Mouse (Mus musculus) adrenal gland, adult 18-20 months (tissue): ENCODE measurements around the gene Ginm1. TPM values are rescaled to one million over a fixed set of nuclear protein-coding genes. Genes with fewer than 3 reads are reported as not detected.
"Not testable (repeated sequence)": the region's sequence is repeated elsewhere in the genome, so short reads cannot be mapped to it uniquely, and the experiment has no call there.

Source experiments
- DNase-seq, 2 experiments: peaks; one replicate each; pipeline ENCODE4 v3.0.0; 2021 to 2022; ENCODE audit warnings: low spot score in 2 of 2
- total RNA-seq, 2 experiments: library from RNA; stranded (reverse); gene quantifications; 1 replicate in 1 of 2; 2 replicates in 1 of 2; pipeline ENCODE4 v1.2.3; 2021

Ginm1 gene
- total RNA-seq, 2 experiments from 2014 or later = 173 to 253 TPM

DNA sequence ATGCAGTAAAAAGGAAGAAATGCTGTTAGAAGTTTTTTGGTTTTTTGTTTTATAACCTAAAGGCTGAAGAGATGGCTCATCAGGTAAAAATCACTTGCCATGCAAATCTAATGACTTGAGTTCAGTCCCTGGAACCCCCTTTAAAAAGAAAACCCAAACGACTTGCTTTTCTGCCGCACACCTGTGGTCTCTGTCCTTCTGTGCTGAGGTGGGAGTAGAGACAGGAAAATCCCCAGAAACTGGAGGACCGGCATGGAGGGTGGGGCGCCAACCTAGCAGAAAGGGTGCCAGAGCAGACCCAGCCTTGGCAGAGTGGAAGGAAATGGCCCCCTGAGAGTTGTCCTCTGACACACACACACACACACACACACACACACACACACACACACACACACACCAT is 26.1 kb upstream of the Ginm1 start:
- no peak for DNase-seq

DNA sequence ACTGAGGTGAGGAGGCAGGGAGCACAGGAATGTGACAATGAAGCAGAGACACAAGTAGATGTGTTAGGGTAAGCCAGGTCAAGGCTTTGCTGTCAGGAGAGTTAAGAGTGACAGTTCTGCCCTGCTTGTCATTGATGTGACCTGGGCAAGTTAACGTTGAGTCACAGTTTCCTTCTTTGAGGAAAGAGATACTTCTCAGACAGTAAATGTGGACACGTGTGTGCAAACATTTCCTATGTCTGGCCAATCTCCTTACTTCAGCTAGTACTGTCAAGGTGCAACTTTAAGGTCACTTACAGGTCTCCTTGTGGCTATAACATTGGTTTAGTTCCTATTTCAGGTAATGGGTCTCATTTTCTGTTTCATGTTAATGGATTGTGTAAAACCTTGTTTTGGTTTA is 23.9 kb upstream of the Ginm1 start:
- DNase-seq = no peak

DNA sequence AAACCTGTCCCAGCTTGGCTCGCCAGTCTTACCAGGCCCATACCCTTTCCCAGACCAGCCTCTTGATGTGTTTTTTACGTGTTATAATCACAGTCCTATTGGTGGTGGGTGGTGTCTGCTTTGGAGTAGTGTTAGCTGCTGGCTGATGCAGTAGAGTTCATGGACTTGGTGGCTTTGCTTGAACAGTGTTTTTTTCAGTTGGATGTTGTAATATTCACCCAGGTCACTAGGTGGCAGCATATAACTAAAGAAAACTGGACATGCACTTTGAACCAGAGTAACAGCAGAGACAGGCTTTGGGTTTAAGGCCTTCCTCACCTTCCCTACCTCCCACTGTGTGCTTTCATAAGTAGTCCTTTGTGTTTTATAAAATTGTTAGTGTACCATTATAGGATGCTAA is 17.3 kb upstream of the Ginm1 start:
- DNase-seq = peak in 1 of 2 experiments; percentile 36

DNA sequence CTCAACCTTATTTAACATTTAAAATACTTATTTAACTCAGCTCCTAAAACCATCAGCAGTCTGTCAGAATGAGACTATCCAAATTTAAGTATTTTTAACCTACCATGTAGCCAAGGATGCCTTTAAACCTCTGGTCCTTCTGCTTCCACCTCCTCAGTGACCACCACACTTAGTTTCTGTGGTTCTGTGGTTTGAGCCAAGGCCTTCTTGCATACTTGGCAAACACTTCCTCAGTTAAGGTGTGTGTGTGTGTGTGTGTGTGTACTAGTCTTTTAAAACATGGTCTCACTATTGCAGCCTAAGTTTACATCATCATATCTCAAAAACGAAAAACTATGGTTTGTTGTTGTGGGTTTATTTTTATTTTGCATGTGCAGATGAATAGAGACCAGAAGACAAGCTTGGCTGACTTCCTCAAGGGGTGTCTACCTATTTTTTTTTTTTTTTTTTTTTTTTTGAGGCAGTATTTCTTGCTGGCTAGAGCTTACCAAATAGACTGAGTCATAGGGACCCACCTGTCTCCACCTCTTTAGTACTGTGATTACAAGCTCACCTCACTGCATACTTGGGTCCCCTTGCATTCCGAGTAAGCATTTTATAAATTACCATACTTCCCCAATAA is 10.0 kb upstream of the Ginm1 start:
- DNase-seq = no peak

DNA sequence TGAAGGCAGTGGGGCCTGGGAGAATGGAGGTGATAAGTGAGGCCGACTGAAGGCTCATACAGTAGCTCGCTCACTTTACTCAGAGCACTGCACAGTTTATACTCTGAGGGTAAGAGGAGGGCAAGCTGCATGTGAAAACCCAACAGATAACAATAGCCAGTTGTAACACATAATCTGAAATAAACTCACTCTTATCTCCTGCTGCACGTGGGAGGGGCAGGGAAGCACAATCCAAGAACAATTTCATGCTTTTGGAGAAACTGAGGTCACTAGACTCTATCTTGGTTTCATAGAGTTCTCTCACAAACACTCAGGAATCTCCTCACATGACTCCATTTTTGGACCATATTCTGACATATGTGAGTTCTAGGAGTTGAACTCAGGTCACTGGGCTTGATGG is 8.6 kb upstream of the Ginm1 start:
- DNase-seq = no peak

DNA sequence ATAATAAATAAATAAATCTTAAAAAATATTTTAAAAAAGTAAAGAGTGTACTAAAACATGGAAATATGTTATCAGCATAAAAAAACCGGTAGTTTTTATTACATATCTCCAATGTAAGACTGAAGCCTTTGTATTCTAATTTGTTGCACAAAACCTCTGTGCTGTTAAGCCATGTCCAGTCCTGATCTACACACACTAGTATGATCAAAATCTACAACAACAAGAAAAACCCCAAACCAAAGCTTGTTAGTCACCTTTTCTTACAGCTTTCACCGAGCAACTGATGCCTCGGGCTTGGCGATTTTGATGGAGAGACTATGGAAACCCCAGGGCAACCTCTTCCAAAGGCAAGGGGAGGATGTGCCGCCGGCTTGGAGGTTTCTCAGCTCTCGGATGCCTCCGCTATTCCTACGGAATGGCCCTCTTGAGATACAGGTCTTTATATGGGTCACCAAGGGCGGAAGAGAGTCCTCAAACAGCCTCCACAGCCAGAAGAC is 322 bp downstream of the Ginm1 start:
- no peak for DNase-seq

- DNase-seq = no peak
Observed at GRCm38 (mm10) chr10:7787319-7787718, 5.3 kb downstream of the Ginm1 start.

GRCm38 (mm10) chr10:7781214-7781613 is 11.4 kb downstream of the Ginm1 start:
- DNase-seq = no peak

DNA sequence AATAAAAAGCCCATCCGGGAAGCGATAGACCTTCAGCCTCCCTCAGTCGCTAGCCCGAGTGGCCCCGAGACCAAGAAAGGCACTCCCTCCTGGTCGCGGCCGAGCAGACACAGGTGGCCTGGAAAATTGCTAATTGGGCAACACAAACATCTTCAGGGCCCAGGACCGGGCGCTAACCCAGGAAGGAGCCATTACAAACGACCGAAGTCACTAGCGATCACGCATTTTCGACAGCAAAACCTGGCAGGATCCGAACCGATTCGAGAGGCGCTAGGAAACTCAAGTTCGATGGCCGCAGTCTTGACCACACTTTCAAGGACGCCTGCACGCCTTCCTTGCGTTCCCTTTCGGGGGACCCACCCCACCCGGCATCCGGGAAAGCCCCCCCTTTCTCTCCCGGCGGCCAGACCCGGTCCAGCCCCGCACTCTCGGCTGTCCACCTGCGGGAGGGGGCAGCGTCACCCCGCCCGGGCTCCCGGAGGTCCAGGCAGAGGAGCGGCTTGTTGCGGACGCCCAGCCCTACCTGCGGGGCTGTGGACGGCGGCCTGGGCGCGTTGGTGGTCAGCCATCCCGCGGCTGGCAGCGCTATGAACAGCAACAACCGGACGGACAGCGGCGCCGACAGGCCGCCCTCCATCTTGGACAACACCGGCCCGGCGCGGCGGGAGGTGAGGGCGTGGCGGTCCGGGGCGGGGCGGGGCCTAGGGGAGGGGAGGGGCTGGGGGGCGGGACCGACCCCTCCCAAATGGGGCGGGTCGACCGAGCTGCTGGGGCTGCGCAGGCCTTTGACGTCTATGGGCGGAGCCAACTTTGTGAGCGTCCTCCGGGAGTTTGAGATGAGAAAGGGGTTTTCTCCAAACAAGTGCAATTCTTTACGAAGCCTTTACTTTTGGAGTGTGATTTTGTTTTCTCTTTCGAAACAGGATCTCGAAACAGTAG is 12.1 kb downstream of the Ginm1 start:
- DNase-seq = peak; percentile 86 to 89

DNA sequence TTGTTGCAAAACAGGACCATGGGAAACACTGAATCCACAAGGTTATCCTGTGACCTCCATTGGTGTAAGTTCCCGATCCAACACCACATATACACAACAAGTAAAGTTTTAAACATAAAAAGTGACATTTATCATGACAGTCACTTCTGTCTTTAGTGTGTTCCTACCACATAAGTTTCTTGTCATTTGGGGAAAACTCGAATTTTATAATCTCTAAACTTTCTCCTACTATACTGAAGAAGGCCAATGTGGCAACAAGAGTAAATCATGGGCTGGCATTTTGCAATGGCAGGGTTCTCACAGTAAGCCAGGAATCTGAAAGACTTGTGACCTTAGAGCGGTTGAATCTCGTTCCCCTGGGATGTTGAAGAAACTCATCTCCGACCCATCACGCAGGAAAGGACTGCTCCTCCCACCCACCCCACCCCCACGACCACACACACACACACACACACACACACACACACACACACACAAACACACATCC is 12.8 kb downstream of the Ginm1 start:
- DNase-seq = peak in 1 of 2 experiments; percentile 30

- DNase-seq = peak; percentile 26 to 31
Observed at GRCm38 (mm10) chr10:7778361-7778760, 14.3 kb downstream of the Ginm1 start.

DNA sequence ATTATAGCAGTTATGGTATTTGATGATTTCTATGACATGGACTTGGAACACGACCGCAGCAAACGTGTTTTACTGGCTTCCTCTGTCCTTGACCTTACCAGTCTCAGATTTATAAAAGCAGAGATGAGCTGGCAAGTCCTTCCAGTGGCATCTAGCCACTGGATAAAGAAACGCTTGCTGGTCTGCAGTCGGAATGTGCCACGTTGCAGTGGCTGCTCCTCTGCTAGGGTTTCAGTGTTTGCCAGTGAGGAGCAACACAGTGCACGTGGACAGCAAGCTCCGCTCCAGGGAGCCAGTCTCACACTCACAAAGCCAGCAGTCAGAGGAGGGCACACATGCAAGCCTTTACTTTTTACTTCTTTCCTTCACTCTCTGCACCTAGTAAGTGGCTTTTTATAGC is 17.2 kb downstream of the Ginm1 start:
- peak; percentile 33 to 36 for DNase-seq

DNA sequence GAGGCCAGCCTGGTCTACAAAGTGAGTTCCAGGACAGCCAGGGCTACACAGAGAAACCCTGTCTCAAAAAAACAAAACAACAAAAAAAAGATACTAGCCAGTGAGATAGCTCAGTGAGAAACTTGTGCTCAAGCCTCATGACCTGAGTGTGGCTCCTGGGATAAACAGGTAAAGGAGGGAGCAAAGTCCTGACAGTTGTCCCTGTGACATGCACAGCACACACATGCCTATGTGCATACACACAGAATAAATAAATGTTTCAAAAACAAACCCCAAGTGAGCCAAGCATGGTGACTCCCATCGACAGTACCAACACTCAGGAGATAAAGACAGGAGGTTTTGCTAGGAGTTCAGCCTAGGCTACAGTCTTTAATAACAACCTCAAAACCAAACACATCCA is 19.9 kb downstream of the Ginm1 start:
- no peak for DNase-seq

GRCm38 (mm10) chr10:7772346-7772745 is 20.3 kb downstream of the Ginm1 start:
- no peak for DNase-seq

GRCm38 (mm10) chr10:7757544-7757943 is 35.1 kb downstream of the Ginm1 start:
- DNase-seq = no peak

DNA sequence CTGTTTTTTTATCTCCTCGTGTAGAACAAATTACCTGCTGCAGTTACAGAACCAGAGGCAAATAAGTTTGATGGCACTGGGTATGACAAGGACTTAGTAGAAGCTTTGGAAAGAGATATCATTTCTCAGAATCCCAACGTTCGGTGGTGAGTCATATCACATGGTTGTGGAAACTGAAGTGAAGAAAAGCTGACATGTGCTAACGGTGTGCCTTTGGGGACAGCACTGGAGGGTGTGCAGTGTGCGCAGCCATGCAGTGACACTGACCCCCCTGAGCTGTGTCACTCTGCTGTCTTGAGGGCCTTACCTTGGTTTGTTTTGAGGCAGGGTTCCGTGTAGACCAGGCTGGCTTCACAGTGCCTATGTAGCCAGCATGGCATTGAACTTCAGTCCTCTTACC is 43.9 kb downstream of the Ginm1 start:
- no peak for DNase-seq

GRCm38 (mm10) chr10:7745528-7745927 is 47.1 kb downstream of the Ginm1 start:
- DNase-seq = not testable (repeated sequence)

- DNase-seq = no peak
Observed at GRCm38 (mm10) chr10:7737914-7738313, 54.7 kb downstream of the Ginm1 start.

DNA sequence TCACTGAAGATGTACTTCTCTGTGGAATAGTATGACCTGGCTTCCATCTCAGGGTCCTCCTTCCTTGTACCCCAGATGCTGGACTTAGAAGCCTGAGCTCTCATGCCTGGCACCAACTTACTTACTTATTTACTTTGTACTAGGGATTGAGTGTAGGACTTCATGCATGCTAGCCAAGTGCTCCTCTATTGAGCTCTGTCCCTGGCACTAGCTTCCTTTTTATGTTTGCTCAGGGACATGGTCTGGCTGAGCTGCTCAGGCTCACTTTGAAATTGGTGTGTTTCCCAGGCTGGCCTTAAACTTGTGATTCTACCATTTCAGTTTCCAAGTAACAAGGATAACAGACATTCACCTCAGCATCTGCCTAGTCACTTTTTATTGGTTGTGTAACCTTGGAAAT is 55.5 kb downstream of the Ginm1 start:
- no peak for DNase-seq

- no peak for DNase-seq
Observed at GRCm38 (mm10) chr10:7731582-7731981, 61.0 kb downstream of the Ginm1 start.

DNA sequence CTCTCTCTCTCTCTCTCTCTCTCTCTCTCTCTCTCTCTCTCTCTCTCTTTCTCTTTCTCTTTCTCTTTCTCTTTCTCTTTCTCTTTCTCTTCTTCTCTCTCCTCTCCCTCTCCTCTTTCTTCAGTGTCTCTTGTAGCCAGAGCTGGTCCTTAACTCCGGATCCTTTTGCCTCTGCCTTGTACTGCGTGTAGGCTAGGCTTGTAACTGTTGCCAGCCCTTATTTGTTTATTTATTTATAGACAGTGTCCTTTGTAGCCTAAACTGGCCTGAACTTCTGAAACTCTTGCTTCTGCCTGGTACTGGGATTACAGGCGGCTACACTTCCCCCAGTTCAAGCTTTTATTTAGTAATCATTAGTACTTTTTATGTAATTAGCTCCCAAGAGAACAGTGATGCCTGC is 65.6 kb downstream of the Ginm1 start:
- no peak for DNase-seq

DNA sequence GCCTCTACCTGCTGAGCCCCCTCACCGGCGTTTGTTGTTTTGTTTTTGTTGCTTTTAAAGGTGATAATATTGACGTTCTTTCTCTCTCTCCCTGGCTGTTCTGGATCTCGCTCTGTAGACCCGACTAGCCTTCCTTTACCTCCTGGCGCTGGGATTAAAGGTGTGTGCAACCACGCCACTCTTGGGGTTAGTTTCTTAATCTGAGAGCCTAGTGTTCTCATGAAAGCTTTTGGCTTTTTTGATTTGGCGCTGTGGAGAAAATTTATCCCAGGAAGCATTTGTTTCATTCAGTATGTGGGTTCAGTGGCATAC is 66.2 kb downstream of the Ginm1 start:
- no peak for DNase-seq
